Mouse (Mus musculus) hindbrain, embryonic 15.5 days (tissue): ENCODE measurements around the gene Cdan1. TPM values are rescaled to one million over a fixed set of nuclear protein-coding genes. Genes with fewer than 3 reads are reported as not detected.

Experiments used
- ATAC-seq: fragments of 200-750 bp; cut with Nextera tagmentation; 2 replicates; pipeline ENCODE4 v1.8.0; 2017; ENCODE audit warnings: low read depth, moderate number of reproducible peaks, moderate TSS enrichment; ENCODE audit not compliant: low FRiP score
- H3K27ac ChIP-seq: fragments of 300-500 bp; sonication (generic); replicated peaks from 2 replicates; pipeline ENCODE4 v1.5.1; 2015; ENCODE audit warnings: mild to moderate bottlenecking, inconsistent platforms
- H3K27me3 ChIP-seq: fragments of 300-500 bp; sonication (generic); 2 replicates; pipeline ENCODE4 v1.6.1; 2015; ENCODE audit warnings: control low read depth, inconsistent platforms
- H3K36me3 ChIP-seq: fragments of 300-500 bp; sonication (generic); 2 replicates; pipeline ENCODE4 v1.6.1; 2015; ENCODE audit warnings: control low read depth, inconsistent platforms
- H3K4me1 ChIP-seq: fragments of 300-500 bp; sonication (generic); replicated peaks from 2 replicates; pipeline ENCODE4 v1.6.1; 2015; ENCODE audit warnings: control low read depth, inconsistent platforms
- H3K4me2 ChIP-seq: fragments of 300-500 bp; sonication (generic); 2 replicates; pipeline ENCODE4 v1.6.1; 2015; ENCODE audit warnings: moderate library complexity, mild to moderate bottlenecking, inconsistent platforms
- H3K4me3 ChIP-seq: fragments of 300-500 bp; sonication (generic); 2 replicates; pipeline ENCODE4 v1.5.1; 2015; ENCODE audit warnings: mild to moderate bottlenecking, inconsistent platforms
- H3K9ac ChIP-seq: fragments of 300-500 bp; sonication (generic); 2 replicates; pipeline ENCODE4 v1.6.1; 2015; ENCODE audit warnings: inconsistent platforms
- H3K9me3 ChIP-seq: fragments of 300-500 bp; sonication (generic); 2 replicates; pipeline ENCODE4 v1.6.1; 2016; ENCODE audit warnings: control low read depth, inconsistent platforms
- WGBS: fragments of 180-500 bp; shearing (Covaris S2); methylation state at CpG from one replicate; pipeline ENCODE4 v1.1.7; 2015; 5-methylcytosine and 5-hydroxymethylcytosine counted together
- polyA plus RNA-seq: library from polyadenylated mRNA; unstranded; fragments of >200 nt; fragmentation: Nextera tagmentation; extraction: Ambion mirVana; gene quantifications from 2 replicates; pipeline ENCODE4 v1.2.1, GENCODE M21; 2015

Gene Cdan1
- polyA plus RNA-seq = 5.7 and 7.9 TPM in 2 replicates

DNA sequence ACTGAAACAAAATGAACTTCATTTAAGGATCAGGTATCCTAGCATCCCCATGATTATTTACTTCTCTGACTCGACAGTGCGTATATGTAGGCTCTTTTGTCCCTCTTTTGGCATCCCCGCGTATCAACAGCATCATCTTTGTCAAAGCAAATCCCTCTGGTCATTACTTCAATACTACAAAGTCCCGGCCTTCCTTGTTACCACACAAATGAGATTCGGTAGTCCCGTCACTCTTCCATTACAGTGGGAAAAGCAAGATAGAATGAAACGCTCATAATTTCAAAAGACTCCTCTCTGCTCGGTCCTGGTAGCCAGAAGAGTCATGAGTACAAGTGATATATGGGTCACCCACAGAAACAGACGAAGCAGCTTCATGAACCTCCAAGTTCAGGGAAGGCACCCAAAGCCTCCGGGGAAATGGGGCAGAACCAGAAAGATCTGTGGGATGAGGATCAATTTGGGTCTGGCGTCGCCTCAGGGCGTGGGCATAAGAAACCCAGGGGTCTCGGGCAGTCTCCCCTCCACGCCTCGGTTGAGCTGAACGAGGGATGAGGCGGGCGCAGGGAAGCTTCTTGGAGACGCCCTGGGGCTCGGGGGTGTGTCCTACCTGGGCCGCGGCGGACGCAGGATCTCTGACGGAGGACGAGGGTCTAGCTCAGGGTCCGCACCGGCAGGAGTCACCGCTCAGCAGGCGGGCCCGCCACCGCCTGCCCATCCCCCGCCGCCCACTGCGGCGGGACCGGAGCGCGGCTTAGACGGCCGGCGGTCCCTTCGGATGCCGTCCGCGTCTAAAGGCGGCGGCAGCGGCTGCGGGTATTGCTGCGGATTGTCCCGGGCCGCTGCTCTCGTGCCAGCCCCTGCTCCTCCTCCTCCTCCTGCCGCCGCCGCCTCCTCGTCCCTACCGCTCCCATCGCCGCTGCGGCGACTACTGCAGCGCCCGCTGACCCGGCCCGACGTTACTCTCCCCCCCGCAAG lies at the start of gene Cdan1:
TSS of gene Cdan1 (minus strand) at position 680 of the 975 bp plus-strand sequence.
- peak within 1 kb of the TSS; percentile 60 for H3K4me2 ChIP-seq
- peak within 1 kb of the TSS; percentile 97 for H3K9ac ChIP-seq
- H3K27me3 ChIP-seq = no peaks in the 10 kb centered on the region
- no peaks in the 10 kb centered on the region for H3K9me3 ChIP-seq
- peak within 1 kb of the TSS; percentile 93 for H3K27ac ChIP-seq
- H3K4me3 ChIP-seq = peak within 1 kb of the TSS; percentile 98
- under 1% methylated on average over 66 of the region's 71 CpGs for WGBS
- H3K4me1 ChIP-seq = peaks cover 27% of the 10 kb centered on the region
- ATAC-seq = peak; percentile 58
- H3K36me3 ChIP-seq = no peaks in the 10 kb centered on the region

DNA sequence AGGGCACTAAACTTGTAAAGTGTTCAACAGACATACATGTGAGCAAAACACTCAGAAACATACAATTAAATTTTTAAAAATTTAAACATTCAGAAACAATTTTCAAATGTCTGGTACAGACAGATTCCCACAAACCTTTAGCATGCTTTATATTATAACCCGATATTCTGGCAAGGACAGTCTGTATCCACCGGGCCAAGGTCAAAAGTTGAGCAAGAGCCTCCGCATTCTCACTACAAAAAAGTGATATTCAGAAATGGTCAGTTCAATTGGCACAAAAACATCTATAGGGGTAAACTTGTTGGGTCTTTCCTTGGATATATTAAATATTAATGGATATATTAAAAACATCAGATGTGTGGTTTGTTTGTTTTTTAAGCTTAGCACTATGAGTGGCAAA lies 46.4 kb upstream of the Cdan1 start:
- H3K27me3 ChIP-seq = no peaks in the 10 kb centered on the region
- H3K9me3 ChIP-seq = no peaks in the 10 kb centered on the region
- 97% methylated on average over 3 of the region's 3 CpGs for WGBS
- no peak for ATAC-seq
- H3K36me3 ChIP-seq = peaks cover 74% of the 10 kb centered on the region
- H3K9ac ChIP-seq = no peak overlapping the region
- H3K27ac ChIP-seq = no peak overlapping the region
- no peak overlapping the region for H3K4me2 ChIP-seq
- H3K4me1 ChIP-seq = no peaks in the 10 kb centered on the region
- H3K4me3 ChIP-seq = no peak overlapping the region

DNA sequence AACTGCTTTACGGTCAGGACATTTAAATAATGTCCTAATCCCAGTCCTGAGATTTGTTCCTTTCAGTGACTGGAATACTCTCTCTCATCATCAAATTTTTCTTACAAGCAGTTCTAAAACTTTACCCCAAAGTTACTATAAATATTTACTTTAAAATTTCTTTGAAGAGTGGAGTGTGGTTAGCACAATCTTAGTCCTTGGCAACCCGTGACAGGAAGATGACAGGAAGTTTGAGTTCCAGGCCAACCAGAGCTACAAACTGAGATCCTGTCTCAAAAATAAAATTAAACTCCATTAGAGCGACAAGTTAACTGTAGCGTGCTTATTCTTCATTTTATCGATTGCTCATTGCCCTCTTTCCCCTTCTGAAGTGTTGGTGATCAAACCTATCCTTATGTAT lies 37.7 kb upstream of the Cdan1 start:
- Histone ChIP-seq H3K4me3 (no peak overlapping the region), H3K4me2 (no peak overlapping the region), H3K27ac (no peak overlapping the region), H3K36me3 (peaks cover 55% of the 10 kb centered on the region), H3K9ac (no peak overlapping the region), H3K9me3 (no peaks in the 10 kb centered on the region), H3K27me3 (no peaks in the 10 kb centered on the region), H3K4me1 (no peaks in the 10 kb centered on the region)
- ATAC-seq = no peak
- 96% methylated on average over 5 of the region's 5 CpGs for WGBS

DNA sequence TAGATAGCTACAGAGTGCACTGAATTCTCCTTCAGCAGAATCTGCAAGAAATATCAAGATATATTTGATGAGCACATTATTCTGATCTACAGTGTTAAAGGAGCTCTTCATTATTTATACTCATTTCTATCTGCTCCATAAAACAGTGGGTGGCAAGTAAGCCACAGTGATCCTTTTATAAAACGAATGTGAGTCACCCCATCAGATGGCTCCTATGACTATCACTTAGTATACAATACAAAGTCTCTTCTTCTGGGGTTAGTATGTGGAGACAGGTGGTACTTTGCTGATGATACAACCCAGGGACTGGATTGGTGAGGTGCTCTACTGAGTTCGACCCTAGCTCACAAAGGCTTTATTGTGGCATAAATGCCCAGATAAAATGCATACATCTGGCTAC lies 23.3 kb upstream of the Cdan1 start:
- no peaks in the 10 kb centered on the region for H3K4me1 ChIP-seq
- no peak overlapping the region for H3K4me3 ChIP-seq
- WGBS = 92% methylated on average over 2 of the region's 2 CpGs
- H3K36me3 ChIP-seq = peaks cover 68% of the 10 kb centered on the region
- H3K27ac ChIP-seq = no peak overlapping the region
- H3K27me3 ChIP-seq = no peaks in the 10 kb centered on the region
- no peak for ATAC-seq
- H3K9me3 ChIP-seq = no peaks in the 10 kb centered on the region
- H3K4me2 ChIP-seq = no peak overlapping the region
- H3K9ac ChIP-seq = no peak overlapping the region

DNA sequence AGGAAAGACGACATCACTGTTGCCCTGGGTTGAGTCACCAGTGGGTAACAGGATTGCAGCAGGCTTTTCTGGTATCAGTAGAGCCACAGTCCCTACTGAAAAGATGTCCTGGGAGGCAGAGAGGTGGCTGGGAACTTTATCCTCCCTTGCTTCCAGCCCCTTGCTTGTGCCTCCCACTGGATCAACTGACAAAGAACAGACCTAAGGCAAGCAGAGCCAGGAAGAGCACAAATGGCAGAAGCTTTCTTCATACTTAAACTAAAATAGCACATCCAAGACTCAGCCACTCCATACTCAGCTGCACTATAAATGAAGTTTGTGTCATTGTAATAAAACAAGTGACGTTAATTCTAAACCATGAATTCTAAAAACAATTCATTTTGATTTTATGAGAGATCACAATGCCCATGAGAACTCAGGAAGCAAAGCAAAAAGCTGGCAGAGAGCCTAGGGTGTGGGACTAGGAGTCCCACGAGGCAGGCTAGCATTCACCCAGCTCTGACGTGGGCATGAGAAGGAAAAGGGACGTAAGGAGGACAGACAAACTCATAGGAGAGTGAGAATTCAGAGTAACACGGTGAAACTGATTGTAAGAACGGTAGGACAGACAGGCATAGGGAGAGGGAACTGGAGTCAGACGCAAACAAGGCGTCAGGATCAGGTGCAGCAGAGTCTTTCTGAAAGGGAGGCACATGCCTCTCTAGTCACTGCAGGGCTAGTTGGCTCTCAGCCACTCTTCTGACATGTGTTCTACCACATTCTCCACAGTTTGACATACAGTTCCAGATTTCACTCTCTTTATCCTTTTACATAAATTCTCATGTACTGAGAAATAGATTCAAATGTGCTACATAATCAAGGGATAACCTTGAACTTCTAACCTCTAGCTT lies 21.8 kb upstream of the Cdan1 start:
- Histone ChIP-seq H3K9me3 (no peaks in the 10 kb centered on the region), H3K4me2 (no peak overlapping the region), H3K27ac (no peak overlapping the region), H3K4me1 (no peaks in the 10 kb centered on the region), H3K27me3 (no peaks in the 10 kb centered on the region), H3K4me3 (no peak overlapping the region), H3K36me3 (peaks cover 65% of the 10 kb centered on the region), H3K9ac (no peak overlapping the region)
- no peak for ATAC-seq
- WGBS = 74% methylated on average over 9 of the region's 9 CpGs

DNA sequence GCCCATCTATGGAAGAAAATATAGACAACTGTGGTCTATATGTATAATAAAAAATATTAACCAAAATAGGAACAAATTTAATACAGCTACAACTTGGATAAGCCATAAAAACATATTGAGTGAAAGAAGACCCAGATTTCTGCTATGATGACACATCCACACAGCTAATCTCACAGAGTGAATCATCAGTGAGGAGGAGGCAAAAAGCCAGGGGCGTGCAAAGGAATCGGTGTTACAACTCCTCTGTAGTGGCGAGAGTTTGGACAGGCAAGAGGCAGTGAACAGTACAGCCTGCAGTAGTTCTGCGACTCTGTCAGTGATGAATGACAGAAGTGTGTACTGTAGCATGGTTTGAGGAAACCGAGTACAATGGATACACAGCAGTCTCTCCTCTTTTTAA lies 17.4 kb upstream of the Cdan1 start:
- ATAC-seq = no peak
- no peak overlapping the region for H3K4me2 ChIP-seq
- 93% methylated on average over 5 of the region's 5 CpGs for WGBS
- no peak overlapping the region for H3K27ac ChIP-seq
- no peaks in the 10 kb centered on the region for H3K4me1 ChIP-seq
- peaks cover 69% of the 10 kb centered on the region for H3K36me3 ChIP-seq
- no peak overlapping the region for H3K4me3 ChIP-seq
- H3K9me3 ChIP-seq = no peaks in the 10 kb centered on the region
- no peak overlapping the region for H3K9ac ChIP-seq
- no peaks in the 10 kb centered on the region for H3K27me3 ChIP-seq

DNA sequence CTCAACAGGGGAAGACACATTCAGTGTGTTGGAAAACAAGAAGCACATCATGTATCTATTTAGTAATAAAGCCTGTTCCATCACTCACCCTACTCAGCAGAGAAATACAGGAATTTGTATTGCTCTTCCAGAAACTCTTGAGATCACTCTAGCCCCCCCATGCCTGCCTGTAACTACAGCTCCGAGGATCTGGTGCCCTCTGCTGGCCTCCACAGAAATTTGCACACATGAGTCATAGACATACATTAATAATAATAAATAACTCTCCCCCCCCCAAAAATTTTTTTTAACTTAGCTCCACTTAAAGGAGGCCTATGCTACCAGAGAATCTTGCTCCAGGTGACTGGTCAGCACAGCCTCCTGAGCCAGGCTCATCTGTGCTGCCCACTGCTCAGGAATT lies 16.6 kb upstream of the Cdan1 start:
- Histone ChIP-seq H3K4me2 (no peak overlapping the region), H3K9ac (no peak overlapping the region), H3K4me1 (no peaks in the 10 kb centered on the region), H3K4me3 (no peak overlapping the region), H3K27me3 (no peaks in the 10 kb centered on the region), H3K27ac (no peak overlapping the region), H3K36me3 (peaks cover 71% of the 10 kb centered on the region), H3K9me3 (no peaks in the 10 kb centered on the region)
- 38% methylated on average over 1 of the region's 1 CpGs for WGBS
- no peak for ATAC-seq

DNA sequence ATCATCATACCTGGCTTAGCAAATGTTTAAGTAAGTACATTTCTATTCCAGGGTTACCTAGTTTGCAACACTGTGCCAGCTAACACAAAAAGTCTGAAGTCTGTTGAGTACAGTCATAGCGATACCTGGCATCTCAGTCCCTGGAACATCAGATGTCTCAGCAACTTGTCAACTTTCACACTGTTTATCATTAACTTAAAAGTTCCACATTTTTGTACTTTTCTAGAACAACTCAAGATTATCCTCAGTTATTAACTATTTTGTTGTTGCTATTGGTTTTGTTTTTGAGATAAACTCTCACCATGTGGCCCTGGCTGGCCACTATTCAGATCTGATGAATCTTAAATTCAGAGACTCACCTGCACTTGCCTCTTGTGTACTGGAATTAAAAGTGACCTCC lies 13.5 kb upstream of the Cdan1 start:
- WGBS = 95% methylated on average over 1 of the region's 1 CpGs
- Histone ChIP-seq H3K36me3 (peaks cover 64% of the 10 kb centered on the region), H3K9me3 (no peaks in the 10 kb centered on the region), H3K4me2 (no peak overlapping the region), H3K4me3 (no peak overlapping the region), H3K27me3 (no peaks in the 10 kb centered on the region), H3K4me1 (no peaks in the 10 kb centered on the region), H3K9ac (no peak overlapping the region), H3K27ac (no peak overlapping the region)
- no peak for ATAC-seq

DNA sequence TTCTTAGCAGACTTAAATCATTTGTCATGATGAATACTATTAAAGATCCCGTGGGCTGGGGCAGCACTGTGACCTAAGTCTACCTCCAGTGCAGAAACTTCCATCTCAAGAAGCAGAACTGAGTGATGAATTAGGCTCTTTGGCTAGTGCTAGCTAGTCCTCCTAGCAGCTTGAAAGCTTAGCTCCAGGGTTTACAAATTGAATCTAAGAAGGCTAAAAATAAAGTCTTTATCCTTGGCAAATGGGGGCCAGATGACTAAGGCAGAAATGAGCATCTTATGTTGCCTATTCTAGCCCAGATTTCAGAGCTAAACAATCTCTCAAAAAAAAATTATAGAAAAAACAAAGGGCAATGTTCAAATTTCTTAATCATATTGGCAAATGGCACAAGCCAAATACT lies 10.8 kb upstream of the Cdan1 start:
- WGBS = 92% methylated on average over 1 of the region's 1 CpGs
- H3K4me1 ChIP-seq = no peaks in the 10 kb centered on the region

DNA sequence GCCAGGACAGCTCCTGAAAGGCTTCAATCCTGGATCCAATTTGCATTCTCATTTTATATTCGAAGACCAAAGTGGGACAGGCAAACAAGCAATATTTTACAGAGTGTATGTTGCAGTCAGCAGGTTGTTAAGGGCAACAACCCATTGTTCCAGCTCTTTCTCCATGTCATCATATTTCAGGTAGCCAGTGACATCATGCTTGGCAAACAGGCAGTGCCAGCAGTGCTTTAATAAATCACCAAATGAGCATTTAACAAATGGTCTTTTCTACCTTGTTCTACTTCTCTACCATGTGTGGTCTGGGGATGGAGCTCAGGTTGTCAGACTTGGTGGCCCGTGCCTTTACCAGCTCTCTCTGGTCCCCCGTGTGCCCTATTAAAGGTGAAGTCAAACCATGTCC lies 8.2 kb upstream of the Cdan1 start:
- Histone ChIP-seq H3K36me3 (peaks cover 27% of the 10 kb centered on the region), H3K27ac (no peak overlapping the region), H3K4me1 (no peaks in the 10 kb centered on the region), H3K4me2 (no peak overlapping the region), H3K27me3 (no peaks in the 10 kb centered on the region), H3K4me3 (no peak overlapping the region), H3K9ac (no peak overlapping the region), H3K9me3 (no peaks in the 10 kb centered on the region)
- no peak for ATAC-seq
- 81% methylated on average over 3 of the region's 3 CpGs for WGBS

More for the DNA sequence above, 10.8 kb upstream of the Cdan1 start:
- no peaks in the 10 kb centered on the region for H3K9me3 ChIP-seq
- H3K27me3 ChIP-seq = no peaks in the 10 kb centered on the region
- no peak for ATAC-seq
- H3K36me3 ChIP-seq = peaks cover 50% of the 10 kb centered on the region
- no peak overlapping the region for H3K4me2 ChIP-seq
- no peak overlapping the region for H3K4me3 ChIP-seq
- no peak overlapping the region for H3K27ac ChIP-seq
- H3K9ac ChIP-seq = no peak overlapping the region

DNA sequence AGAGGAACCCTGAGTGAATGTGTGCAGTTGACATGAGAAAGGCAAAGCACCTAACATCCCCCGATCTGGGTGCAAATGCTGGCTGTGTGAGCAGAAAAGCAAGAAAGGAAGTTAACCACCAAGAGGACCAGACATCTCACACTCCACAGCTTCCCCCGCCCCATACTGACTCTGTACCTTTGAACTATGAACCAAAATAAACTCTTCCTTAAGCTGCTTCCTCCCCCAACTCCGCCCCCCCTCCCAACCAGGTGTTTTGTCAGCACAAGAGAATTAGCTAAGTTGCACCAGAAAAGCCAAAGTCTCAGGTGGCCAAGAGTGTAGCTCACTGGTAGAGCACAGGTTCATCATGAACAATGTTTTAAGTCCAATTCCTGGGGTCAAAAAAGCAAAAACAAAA lies 3.2 kb upstream of the Cdan1 start:
- no peak overlapping the region for H3K4me2 ChIP-seq
- 72% methylated on average over 3 of the region's 3 CpGs for WGBS
- no peaks in the 10 kb centered on the region for H3K9me3 ChIP-seq
- no peak overlapping the region for H3K4me3 ChIP-seq
- H3K36me3 ChIP-seq = no peaks in the 10 kb centered on the region
- peaks cover 20% of the 10 kb centered on the region for H3K4me1 ChIP-seq
- no peak for ATAC-seq
- H3K27ac ChIP-seq = no peak overlapping the region
- H3K27me3 ChIP-seq = no peaks in the 10 kb centered on the region
- no peak overlapping the region for H3K9ac ChIP-seq

DNA sequence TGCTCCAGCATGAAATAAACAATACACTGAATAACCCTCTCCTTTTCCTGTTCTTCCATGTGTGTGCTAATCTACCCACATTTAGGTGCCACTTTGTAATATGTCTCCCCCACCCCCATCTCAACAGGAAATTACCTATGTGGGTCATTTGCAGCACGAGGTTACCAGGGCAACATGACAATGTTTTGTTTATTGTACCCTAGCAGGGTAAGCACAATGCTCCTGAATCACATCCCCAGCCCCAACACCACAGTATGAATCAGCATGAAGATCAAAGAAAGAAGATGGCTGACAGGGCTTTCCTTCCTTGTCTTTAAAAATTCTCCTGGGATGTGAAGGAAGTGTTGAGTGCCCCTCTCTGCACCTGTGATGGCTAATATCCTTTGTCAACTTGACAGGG lies 2.7 kb upstream of the Cdan1 start:
- Histone ChIP-seq H3K9me3 (no peaks in the 10 kb centered on the region), H3K4me1 (peaks cover 26% of the 10 kb centered on the region), H3K9ac (no peak overlapping the region), H3K27me3 (no peaks in the 10 kb centered on the region), H3K4me2 (no peak overlapping the region), H3K36me3 (no peaks in the 10 kb centered on the region), H3K4me3 (no peak overlapping the region), H3K27ac (no peak overlapping the region)
- ATAC-seq = no peak
- WGBS = 40% methylated on average over 1 of the region's 1 CpGs
